Mouse (Mus musculus): ENCODE data around the gene Adgre1. TPM values are rescaled to one million over a fixed set of nuclear protein-coding genes. Genes with fewer than 3 reads are reported as not detected.

Adgre1 gene
- polyA plus RNA-seq, 1 experiment from 2014 or later, result 4.7 TPM

GRCm38 (mm10) chr17:57351107-57351506 lies 7.4 kb upstream of the Adgre1 start:
- ATAC-seq (ENCODE audit: low FRiP score, low TSS enrichment), result no peak
- WGBS, result 91% methylated on average over 9 of the region's 9 CpGs

GRCm38 (mm10) chr17:57359485-57360241 lies 1.2 kb downstream of the Adgre1 start:
- Histone ChIP-seq H3K4me1 (ENCODE audit: control insufficient read depth, insufficient read depth, low read length) (no peaks in the 10 kb centered on the region), H3K9me3 (ENCODE audit: control insufficient read depth, low read length) (no peaks in the 10 kb centered on the region), H3K27ac (replicated peaks; ENCODE audit: low read depth, low read length) (no peak overlapping the region), H3K4me2 (ENCODE audit: low read length) (no peak overlapping the region), H3K36me3 (ENCODE audit: control insufficient read depth, insufficient read depth, low read length) (no peaks in the 10 kb centered on the region), H3K9ac (replicated peaks; ENCODE audit: low read length) (no peak overlapping the region), H3K4me3 (replicated peaks; ENCODE audit: low read depth, low read length) (no peak overlapping the region), H3K27me3 (ENCODE audit: control insufficient read depth, insufficient read depth, low read length) (no peaks in the 10 kb centered on the region)
- 91% methylated on average over 11 of the region's 11 CpGs for WGBS
- DNase-seq (no peak), ATAC-seq (ENCODE audit: low FRiP score, low TSS enrichment) (no peak)

More at GRCm38 (mm10) chr17:57351107-57351506, 7.4 kb upstream of the Adgre1 start:
- DNase-seq, result no peak
- no peak overlapping the region for H3K9ac ChIP-seq (replicated peaks; ENCODE audit: low read length)
- H3K36me3 ChIP-seq (ENCODE audit: control insufficient read depth, insufficient read depth, low read length), result no peaks in the 10 kb centered on the region
- no peak overlapping the region for H3K4me3 ChIP-seq (replicated peaks; ENCODE audit: low read depth, low read length)
- no peaks in the 10 kb centered on the region for H3K4me1 ChIP-seq (ENCODE audit: control insufficient read depth, insufficient read depth, low read length)
- H3K27ac ChIP-seq (replicated peaks; ENCODE audit: low read depth, low read length), result no peak overlapping the region
- no peaks in the 10 kb centered on the region for H3K9me3 ChIP-seq (ENCODE audit: control insufficient read depth, low read length)
- no peak overlapping the region for H3K4me2 ChIP-seq (ENCODE audit: low read length)
- no peaks in the 10 kb centered on the region for H3K27me3 ChIP-seq (ENCODE audit: control insufficient read depth, insufficient read depth, low read length)

Other genes starting within 250 kb of the Adgre1 start
- gene Cd70, start 208.9 kb upstream of the Adgre1 start, polyA plus RNA-seq (2014; fragmentation: Nextera tagmentation; extraction: Ambion mirVana), result 1.1 and 1.4 TPM in 2 replicates
- not detected in 2 replicates for gene Tnfsf14, start 164.5 kb upstream of the Adgre1 start, polyA plus RNA-seq (2014; fragmentation: Nextera tagmentation; extraction: Ambion mirVana)
- gene C3, start 130.6 kb upstream of the Adgre1 start, polyA plus RNA-seq (2014; fragmentation: Nextera tagmentation; extraction: Ambion mirVana), result 2.0 and 2.6 TPM in 2 replicates
- gene Gpr108, start 110.2 kb upstream of the Adgre1 start, polyA plus RNA-seq (2014; fragmentation: Nextera tagmentation; extraction: Ambion mirVana), result 19.6 and 20.9 TPM in 2 replicates
- 5.7 and 7.2 TPM in 2 replicates for gene Trip10, start 109.2 kb upstream of the Adgre1 start, polyA plus RNA-seq (2014; fragmentation: Nextera tagmentation; extraction: Ambion mirVana)
- gene Vav1, start 79.6 kb upstream of the Adgre1 start, polyA plus RNA-seq (2014; fragmentation: Nextera tagmentation; extraction: Ambion mirVana), result 0.51 and 1.6 TPM in 2 replicates
- not detected in 2 replicates for gene Vmn2r120, start 186.8 kb downstream of the Adgre1 start, polyA plus RNA-seq (2014; fragmentation: Nextera tagmentation; extraction: Ambion mirVana)

Measured in midbrain, embryonic 14.5 days (tissue).